Mouse (Mus musculus): ENCODE data around the gene Gm13889. TPM values are rescaled to one million over a fixed set of nuclear protein-coding genes. Genes with fewer than 3 reads are reported as not detected.

Gene Gm13889
- 8.5 and 22.1 TPM in 2 replicates for polyA plus RNA-seq (2012; rRNA removed; ENCODE audit: low replicate concordance)

DNA sequence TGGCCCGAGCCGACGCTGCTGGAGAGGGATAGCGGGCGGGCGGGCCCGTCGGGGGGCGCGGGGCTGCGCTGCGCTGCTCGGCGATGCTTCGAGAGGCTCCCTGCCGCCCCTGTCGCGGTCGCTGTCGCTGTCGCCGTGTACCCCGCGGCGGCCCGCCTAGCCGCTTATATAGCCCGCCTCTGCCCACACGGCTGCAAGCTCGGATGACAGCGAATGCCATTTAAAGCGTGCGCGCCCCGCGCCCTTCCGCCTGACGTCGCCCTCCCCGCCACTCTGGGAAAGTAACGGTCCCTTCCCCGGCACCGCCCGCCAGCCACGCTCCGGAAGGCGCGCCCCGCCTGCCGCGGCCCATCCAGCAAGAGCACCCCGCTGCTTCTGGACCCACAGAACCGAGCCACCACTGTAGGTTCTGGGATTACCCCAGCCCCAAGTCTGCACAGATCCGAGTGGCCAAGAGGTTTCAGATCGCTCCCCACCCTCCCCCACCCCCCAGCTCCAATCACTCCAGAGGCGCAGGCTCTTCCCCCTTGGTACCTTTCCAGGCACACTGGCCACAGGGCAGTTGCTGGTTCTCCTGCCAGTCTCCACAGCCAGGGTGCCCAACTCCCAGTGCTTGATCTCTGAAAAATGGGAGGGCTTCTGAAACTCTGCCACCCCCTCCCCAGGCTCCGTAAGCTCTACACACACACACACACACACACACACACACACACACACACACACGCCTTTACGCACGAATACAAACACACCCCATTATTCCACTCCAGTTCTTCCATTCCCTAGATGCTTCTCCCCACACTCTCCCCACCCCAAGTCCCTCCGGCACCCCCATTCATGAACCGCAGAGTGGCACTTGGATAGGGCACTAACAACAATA lies at the start of gene Gm13889:
Gene Gm13889 (minus strand): TSS at position 294 of the 877 bp plus-strand sequence.

GRCm38 (mm10) chr2:93996254-93996653 lies 39.3 kb upstream of the Gm13889 start, which contains the start of gene Gm27027:
Gm27027 (minus strand) TSS chr2:93996354.

Other genes starting within 250 kb of the Gm13889 start
- 53.3 and 81.5 TPM in 2 replicates for gene Ext2, start 134.6 kb downstream of the Gm13889 start, polyA plus RNA-seq (2012; rRNA removed; ENCODE audit: low replicate concordance)
- gene Accs, start 107.3 kb downstream of the Gm13889 start, polyA plus RNA-seq (2012; rRNA removed; ENCODE audit: low replicate concordance) = 19.7 and 27.3 TPM in 2 replicates
- gene Accsl, start 88.0 kb downstream of the Gm13889 start, polyA plus RNA-seq (2012; rRNA removed; ENCODE audit: low replicate concordance) = 0.23 and 0.33 TPM in 2 replicates
- gene Gm27027, start 39.2 kb upstream of the Gm13889 start, polyA plus RNA-seq (2012; rRNA removed; ENCODE audit: low replicate concordance) = not detected in 2 replicates
- gene Alkbh3, start 53.6 kb upstream of the Gm13889 start, polyA plus RNA-seq (2012; rRNA removed; ENCODE audit: low replicate concordance) = 66.5 and 81.8 TPM in 2 replicates
- gene Hsd17b12, start 200.8 kb upstream of the Gm13889 start, polyA plus RNA-seq (2012; rRNA removed; ENCODE audit: low replicate concordance) = 63.5 and 116 TPM in 2 replicates